Mouse (Mus musculus): ENCODE data around the gene Lsp1. TPM values are rescaled to one million over a fixed set of nuclear protein-coding genes. Genes with fewer than 3 reads are reported as not detected.
A peak's percentile ranks its signal among the peaks of the same experiment; 100 is the strongest.

Lsp1 gene
- polyA plus RNA-seq, 1 experiment from 2014 or later: 83.5 TPM

GRCm38 (mm10) chr7:142428213-142428612 lies 32.4 kb upstream of the Lsp1 start:
- 15% methylated on average over 7 of the region's 7 CpGs for WGBS
- Histone ChIP-seq H3K4me2 (ENCODE audit: low read depth, low read length) (no peak overlapping the region), H3K36me3 (ENCODE audit: control insufficient read depth, insufficient read depth) (no peaks in the 10 kb centered on the region), H3K4me1 (ENCODE audit: control insufficient read depth, insufficient read depth, low read length) (peaks cover 9% of the 10 kb centered on the region), H3K27ac (ENCODE audit: low read length) (no peak overlapping the region), H3K27me3 (ENCODE audit: control insufficient read depth, insufficient read depth, low read length) (no peaks in the 10 kb centered on the region), H3K9ac (ENCODE audit: low read length) (no peak overlapping the region), H3K9me3 (replicated peaks; ENCODE audit: control insufficient read depth, low read length) (no peaks in the 10 kb centered on the region), H3K4me3 (ENCODE audit: low read length) (no peak overlapping the region)
- ATAC-seq (replicated peaks; ENCODE audit: extremely low read depth, insufficient read depth, low FRiP score): 0 out of 2 replicates have a peak, but pooled peaks have one; percentile 47

DNA sequence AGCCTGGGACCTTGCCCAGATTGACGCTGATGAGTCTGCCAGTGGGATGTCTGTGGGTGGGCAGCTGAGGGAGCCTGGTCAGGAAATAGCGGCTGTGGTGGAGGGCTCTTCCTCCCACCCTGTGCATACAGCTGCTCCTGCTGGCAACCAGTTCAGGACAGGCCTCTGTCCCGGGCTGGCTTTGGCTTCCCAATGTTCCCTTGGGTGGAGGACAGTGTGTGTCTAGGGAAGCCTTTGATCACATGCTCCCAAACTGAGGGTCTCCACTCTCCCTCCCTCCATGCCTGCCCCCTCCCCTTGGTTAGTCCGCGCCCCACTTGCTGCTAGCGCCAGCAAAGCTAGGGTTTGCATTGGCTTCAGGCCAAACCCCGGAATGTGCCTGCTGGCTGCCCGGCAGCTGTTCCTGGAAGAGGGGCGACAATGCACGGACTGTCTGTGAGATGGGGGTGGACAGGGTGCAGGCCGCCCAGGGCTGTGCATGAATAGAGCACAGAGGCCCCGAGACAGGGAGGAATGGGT lies 30.4 kb upstream of the Lsp1 start:
- 23% methylated on average over 12 of the region's 12 CpGs for WGBS
- H3K9ac ChIP-seq (ENCODE audit: low read length): peak overlapping the region; percentile 21; the same call in 1 of the 2 replicates
- H3K36me3 ChIP-seq (ENCODE audit: control insufficient read depth, insufficient read depth): no peaks in the 10 kb centered on the region
- peak overlapping the region; percentile 8 for H3K27ac ChIP-seq (ENCODE audit: low read length)
- ATAC-seq (replicated peaks; ENCODE audit: extremely low read depth, insufficient read depth, low FRiP score): peak; percentile 58
- no peaks in the 10 kb centered on the region for H3K9me3 ChIP-seq (replicated peaks; ENCODE audit: control insufficient read depth, low read length)
- no peak overlapping the region for H3K4me2 ChIP-seq (ENCODE audit: low read depth, low read length)
- H3K4me3 ChIP-seq (ENCODE audit: low read length): no peak overlapping the region
- peaks cover 19% of the 10 kb centered on the region for H3K4me1 ChIP-seq (ENCODE audit: control insufficient read depth, insufficient read depth, low read length)
- no peaks in the 10 kb centered on the region for H3K27me3 ChIP-seq (ENCODE audit: control insufficient read depth, insufficient read depth, low read length)

DNA sequence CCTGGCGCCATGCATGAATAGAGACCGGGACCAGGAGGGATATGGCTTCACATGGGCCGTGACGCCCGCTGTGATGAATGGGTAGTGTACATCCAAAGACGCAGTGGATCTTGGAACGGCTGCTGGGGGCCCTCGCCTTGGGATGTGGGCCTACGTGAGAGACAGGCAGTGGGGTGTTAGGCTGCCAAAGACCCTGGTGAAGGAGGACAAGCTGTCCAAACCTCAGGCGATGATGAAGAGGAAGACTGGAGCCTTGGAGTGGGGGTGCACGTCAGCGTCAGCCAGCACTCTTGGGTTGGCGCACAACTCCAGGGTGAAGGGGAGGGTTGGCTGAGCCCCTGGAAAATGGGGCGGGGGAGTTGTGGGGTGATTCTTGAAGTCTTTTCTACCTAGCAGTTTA lies 29.5 kb upstream of the Lsp1 start:
- H3K9me3 ChIP-seq (replicated peaks; ENCODE audit: control insufficient read depth, low read length): no peaks in the 10 kb centered on the region
- no peak for ATAC-seq (replicated peaks; ENCODE audit: extremely low read depth, insufficient read depth, low FRiP score)
- no peak overlapping the region for H3K9ac ChIP-seq (ENCODE audit: low read length)
- H3K27me3 ChIP-seq (ENCODE audit: control insufficient read depth, insufficient read depth, low read length): no peaks in the 10 kb centered on the region
- H3K27ac ChIP-seq (ENCODE audit: low read length): no peak overlapping the region
- H3K4me1 ChIP-seq (ENCODE audit: control insufficient read depth, insufficient read depth, low read length): peaks cover 19% of the 10 kb centered on the region
- WGBS: 81% methylated on average over 14 of the region's 14 CpGs
- H3K4me3 ChIP-seq (ENCODE audit: low read length): no peak overlapping the region
- no peaks in the 10 kb centered on the region for H3K36me3 ChIP-seq (ENCODE audit: control insufficient read depth, insufficient read depth)
- no peak overlapping the region for H3K4me2 ChIP-seq (ENCODE audit: low read depth, low read length)

DNA sequence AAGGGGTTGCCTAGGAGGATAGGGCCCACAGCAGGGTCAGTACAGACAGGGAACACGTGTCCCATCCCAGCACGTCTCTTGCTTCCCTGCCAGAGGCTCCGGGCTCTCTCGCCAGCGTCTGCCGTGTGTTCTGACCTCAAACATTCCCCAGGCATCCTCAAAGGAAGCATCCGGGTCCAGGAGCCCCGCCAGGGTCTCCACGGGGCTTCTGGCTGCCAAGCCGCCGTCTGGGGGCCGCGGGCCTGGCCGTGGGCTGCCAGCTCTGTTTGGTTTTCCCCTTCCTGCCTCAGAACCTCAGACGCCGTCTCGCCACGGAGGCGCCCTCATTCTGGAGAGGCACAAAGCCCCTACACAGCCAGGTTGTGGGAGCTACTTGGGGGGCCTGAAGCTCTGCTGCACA lies 27.0 kb upstream of the Lsp1 start:
- Histone ChIP-seq H3K27ac (ENCODE audit: low read length) (peak overlapping the region; percentile 5), H3K4me1 (ENCODE audit: control insufficient read depth, insufficient read depth, low read length) (peaks cover 19% of the 10 kb centered on the region), H3K4me3 (ENCODE audit: low read length) (no peak overlapping the region), H3K9ac (ENCODE audit: low read length) (peak overlapping the region; percentile 21; the same call in 1 of the 2 replicates), H3K36me3 (ENCODE audit: control insufficient read depth, insufficient read depth) (no peaks in the 10 kb centered on the region), H3K4me2 (ENCODE audit: low read depth, low read length) (no peak overlapping the region), H3K9me3 (replicated peaks; ENCODE audit: control insufficient read depth, low read length) (no peaks in the 10 kb centered on the region), H3K27me3 (ENCODE audit: control insufficient read depth, insufficient read depth, low read length) (no peaks in the 10 kb centered on the region)
- ATAC-seq (replicated peaks; ENCODE audit: extremely low read depth, insufficient read depth, low FRiP score): peak; percentile 28; the same call in 1 of the 2 replicates
- WGBS: 22% methylated on average over 19 of the region's 19 CpGs

- Histone ChIP-seq H3K4me1 (ENCODE audit: control insufficient read depth, insufficient read depth, low read length) (peaks cover 19% of the 10 kb centered on the region), H3K4me2 (ENCODE audit: low read depth, low read length) (no peak within 1 kb of the TSS), H3K9ac (ENCODE audit: low read length) (peak within 1 kb of the TSS; percentile 21; the same call in 1 of the 2 replicates), H3K36me3 (ENCODE audit: control insufficient read depth, insufficient read depth) (no peaks in the 10 kb centered on the region), H3K4me3 (ENCODE audit: low read length) (no peak within 1 kb of the TSS), H3K27ac (ENCODE audit: low read length) (peak within 1 kb of the TSS; percentile 5; the same call in 1 of the 2 replicates), H3K27me3 (ENCODE audit: control insufficient read depth, insufficient read depth, low read length) (no peaks in the 10 kb centered on the region), H3K9me3 (replicated peaks; ENCODE audit: control insufficient read depth, low read length) (no peaks in the 10 kb centered on the region)
- WGBS: 71% methylated on average over 10 of the region's 10 CpGs
- no peak for ATAC-seq (replicated peaks; ENCODE audit: extremely low read depth, insufficient read depth, low FRiP score)
These were observed 26.3 kb upstream of the Lsp1 start, which contains the start of gene Syt8 for GRCm38 (mm10) chr7:142434137-142434865. Gene Syt8 (plus strand): TSS chr7:142434850.

- H3K4me2 ChIP-seq (ENCODE audit: low read depth, low read length): no peak overlapping the region
- H3K9me3 ChIP-seq (replicated peaks; ENCODE audit: control insufficient read depth, low read length): no peaks in the 10 kb centered on the region
- WGBS: 21% methylated on average over 4 of the region's 4 CpGs
- no peaks in the 10 kb centered on the region for H3K27me3 ChIP-seq (ENCODE audit: control insufficient read depth, insufficient read depth, low read length)
- H3K9ac ChIP-seq (ENCODE audit: low read length): no peak overlapping the region
- H3K27ac ChIP-seq (ENCODE audit: low read length): no peak overlapping the region
- no peak overlapping the region for H3K4me3 ChIP-seq (ENCODE audit: low read length)
- no peak for ATAC-seq (replicated peaks; ENCODE audit: extremely low read depth, insufficient read depth, low FRiP score)
- peaks cover 15% of the 10 kb centered on the region for H3K4me1 ChIP-seq (ENCODE audit: control insufficient read depth, insufficient read depth, low read length)
- H3K36me3 ChIP-seq (ENCODE audit: control insufficient read depth, insufficient read depth): no peaks in the 10 kb centered on the region
These were observed 25.1 kb upstream of the Lsp1 start for GRCm38 (mm10) chr7:142435524-142435923.

DNA sequence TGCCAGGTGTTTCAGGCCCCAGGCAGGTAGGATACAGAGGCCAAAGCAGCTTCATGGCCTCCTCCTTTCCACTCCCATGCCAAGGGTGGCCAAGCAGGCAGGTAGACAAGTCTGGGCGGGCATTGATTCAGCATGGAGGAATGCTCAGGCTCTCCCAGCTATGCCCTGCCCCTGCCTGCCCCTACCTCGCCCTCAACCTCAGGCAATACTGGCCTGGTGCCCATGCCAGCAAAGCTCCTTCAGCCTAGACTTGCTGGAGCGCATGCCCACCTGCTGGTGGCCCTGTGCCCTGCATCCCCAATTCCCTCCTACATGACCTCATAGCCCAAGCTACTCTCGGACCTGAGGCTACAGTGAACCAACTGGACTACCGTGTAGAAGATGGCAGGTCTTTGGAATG lies 23.3 kb upstream of the Lsp1 start:
- no peaks in the 10 kb centered on the region for H3K36me3 ChIP-seq (ENCODE audit: control insufficient read depth, insufficient read depth)
- H3K4me2 ChIP-seq (ENCODE audit: low read depth, low read length): no peak overlapping the region
- no peaks in the 10 kb centered on the region for H3K9me3 ChIP-seq (replicated peaks; ENCODE audit: control insufficient read depth, low read length)
- H3K9ac ChIP-seq (ENCODE audit: low read length): no peak overlapping the region
- WGBS: 76% methylated on average over 5 of the region's 5 CpGs
- no peaks in the 10 kb centered on the region for H3K27me3 ChIP-seq (ENCODE audit: control insufficient read depth, insufficient read depth, low read length)
- peaks cover 29% of the 10 kb centered on the region for H3K4me1 ChIP-seq (ENCODE audit: control insufficient read depth, insufficient read depth, low read length)
- ATAC-seq (replicated peaks; ENCODE audit: extremely low read depth, insufficient read depth, low FRiP score): no peak
- H3K4me3 ChIP-seq (ENCODE audit: low read length): no peak overlapping the region
- H3K27ac ChIP-seq (ENCODE audit: low read length): no peak overlapping the region

DNA sequence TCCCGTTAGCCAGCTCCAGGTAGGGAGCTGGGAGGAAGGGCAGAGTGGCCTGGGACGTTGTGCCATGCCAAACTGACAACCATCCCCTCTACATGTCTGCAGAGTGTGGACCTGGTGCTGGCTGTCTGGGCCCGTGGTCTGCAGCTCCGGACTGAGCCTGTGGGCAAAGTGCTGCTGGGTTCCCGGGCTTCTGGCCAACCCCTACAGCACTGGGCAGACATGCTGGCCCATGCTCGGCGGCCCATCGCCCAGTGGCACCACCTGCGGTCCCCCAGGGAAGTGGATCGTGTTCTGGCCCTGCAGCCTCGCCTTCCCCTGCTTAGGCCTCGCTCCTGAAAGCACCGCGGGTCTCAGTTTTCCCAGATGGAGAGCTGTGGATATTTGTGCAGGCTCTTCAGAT lies 20.6 kb upstream of the Lsp1 start:
- 78% methylated on average over 14 of the region's 14 CpGs for WGBS
- no peak for ATAC-seq (replicated peaks; ENCODE audit: extremely low read depth, insufficient read depth, low FRiP score)
- Histone ChIP-seq H3K27me3 (ENCODE audit: control insufficient read depth, insufficient read depth, low read length) (no peaks in the 10 kb centered on the region), H3K4me2 (ENCODE audit: low read depth, low read length) (no peak overlapping the region), H3K9me3 (replicated peaks; ENCODE audit: control insufficient read depth, low read length) (no peaks in the 10 kb centered on the region), H3K36me3 (ENCODE audit: control insufficient read depth, insufficient read depth) (no peaks in the 10 kb centered on the region), H3K4me3 (ENCODE audit: low read length) (no peak overlapping the region), H3K4me1 (ENCODE audit: control insufficient read depth, insufficient read depth, low read length) (peaks cover 21% of the 10 kb centered on the region), H3K9ac (ENCODE audit: low read length) (no peak overlapping the region; the same call in 1 of the 2 replicates), H3K27ac (ENCODE audit: low read length) (peak overlapping the region; percentile 46; the same call in 1 of the 2 replicates)

- H3K4me2 ChIP-seq (ENCODE audit: low read depth, low read length): no peak overlapping the region
- no peaks in the 10 kb centered on the region for H3K9me3 ChIP-seq (replicated peaks; ENCODE audit: control insufficient read depth, low read length)
- ATAC-seq (replicated peaks; ENCODE audit: extremely low read depth, insufficient read depth, low FRiP score): peak; percentile 87
- no peaks in the 10 kb centered on the region for H3K36me3 ChIP-seq (ENCODE audit: control insufficient read depth, insufficient read depth)
- H3K27ac ChIP-seq (ENCODE audit: low read length): peak overlapping the region; percentile 76
- H3K9ac ChIP-seq (ENCODE audit: low read length): peak overlapping the region; percentile 69
- H3K4me3 ChIP-seq (ENCODE audit: low read length): no peak overlapping the region
- WGBS: 33% methylated on average over 5 of the region's 5 CpGs
- H3K27me3 ChIP-seq (ENCODE audit: control insufficient read depth, insufficient read depth, low read length): no peaks in the 10 kb centered on the region
- peaks cover 21% of the 10 kb centered on the region for H3K4me1 ChIP-seq (ENCODE audit: control insufficient read depth, insufficient read depth, low read length)
These were observed 19.9 kb upstream of the Lsp1 start for GRCm38 (mm10) chr7:142440657-142441114.

Measured in heart, embryonic 16.5 days (tissue).